Mouse (Mus musculus) liver, postnatal 0 days (tissue): Measurements from ENCODE around the gene Slc27a2. TPM values are rescaled to one million over a fixed set of nuclear protein-coding genes. Genes with fewer than 3 reads are reported as not detected.
"Not testable (repeated sequence)": the region's sequence is repeated elsewhere in the genome, so short reads cannot be mapped to it uniquely, and the experiment has no call there.

ENCODE experiments used
- ATAC-seq: fragments of 200-750 bp; cut with Nextera tagmentation; 2 replicates; pipeline ENCODE4 v1.8.0; 2017; ENCODE audit warnings: mild to moderate bottlenecking, moderate library complexity
- DNase-seq: peaks from one replicate; pipeline ENCODE4 v3.0.0-alpha.2; 2016
- H3K27ac ChIP-seq: fragments of 300-500 bp; sonication (generic); 2 replicates; pipeline ENCODE4 v1.5.1; 2014; ENCODE audit warnings: antibody characterized with exemption, moderate library complexity, mild to moderate bottlenecking, low read depth
- H3K27me3 ChIP-seq: fragments of 300-500 bp; sonication (generic); 2 replicates; pipeline ENCODE4 v1.6.1; 2014; ENCODE audit warnings: low read length, control low read depth, mixed read lengths; ENCODE audit not compliant: insufficient read depth
- H3K36me3 ChIP-seq: fragments of 300-500 bp; sonication (generic); replicated peaks from 2 replicates; pipeline ENCODE4 v1.6.1; 2014; ENCODE audit warnings: mild to moderate bottlenecking, control low read depth, low read length, moderate library complexity, mixed read lengths; ENCODE audit not compliant: insufficient read depth
- H3K4me1 ChIP-seq: fragments of 300-500 bp; sonication (generic); 2 replicates; pipeline ENCODE4 v1.6.1; 2014; ENCODE audit warnings: antibody characterized with exemption, mild to moderate bottlenecking, control low read depth; ENCODE audit not compliant: insufficient read depth
- H3K4me2 ChIP-seq: fragments of 300-500 bp; sonication (generic); 2 replicates; pipeline ENCODE4 v1.6.1; 2014; ENCODE audit warnings: low read depth, mild to moderate bottlenecking, low read length, moderate library complexity, mixed read lengths
- H3K4me3 ChIP-seq: fragments of 300-500 bp; sonication (generic); 2 replicates; pipeline ENCODE4 v1.5.1; 2014; ENCODE audit warnings: low read depth, low read length
- H3K9ac ChIP-seq: fragments of 300-500 bp; sonication (generic); replicated peaks from 2 replicates; pipeline ENCODE4 v1.6.1; 2014; ENCODE audit warnings: mild to moderate bottlenecking, moderate library complexity
- H3K9me3 ChIP-seq: fragments of 300-500 bp; sonication (generic); 2 replicates; pipeline ENCODE4 v1.6.1; 2016; ENCODE audit warnings: mild to moderate bottlenecking, control low read depth, low read length, mixed read lengths
- CTCF ChIP-seq: sonication (generic); IDR thresholded peaks from 2 replicates; pipeline ENCODE4 v1.5.1; 2016; ENCODE audit warnings: antibody characterized with exemption, low read depth
- EP300 ChIP-seq: IDR thresholded peaks from 2 replicates; pipeline ENCODE4 v1.6.1; 2016; ENCODE audit warnings: antibody characterized with exemption, low read depth, mild to moderate bottlenecking
- WGBS: fragments of 180-500 bp; shearing (Covaris S2); extraction: QIAGEN DNeasy Blood & Tissue Kit; methylation state at CpG from one replicate; pipeline ENCODE4 v1.1.7; 2014; ENCODE audit not compliant: insufficient replicate concordance; 5-methylcytosine and 5-hydroxymethylcytosine counted together
- polyA plus RNA-seq: library from polyadenylated mRNA; unstranded; fragments of >200 nt; fragmentation: Nextera tagmentation; extraction: Ambion mirVana; gene quantifications from 2 replicates; pipeline ENCODE4 v1.2.1, GENCODE M21; 2015

The Slc27a2 gene
- polyA plus RNA-seq, 1 experiment from 2014 or later, result 1,036 TPM

- Histone ChIP-seq H3K27ac (no peak overlapping the region; the same call in 1 of the 2 replicates), H3K9me3 (no peaks in the 10 kb centered on the region), H3K4me1 (peaks cover 15% of the 10 kb centered on the region), H3K27me3 (no peaks in the 10 kb centered on the region), H3K9ac (no peak overlapping the region), H3K4me3 (no peak overlapping the region), H3K36me3 (no peaks in the 10 kb centered on the region), H3K4me2 (no peak overlapping the region)
- DNase-seq, result no peak
- TF ChIP-seq EP300 (no peak), CTCF (no peak)
- WGBS, result 29% methylated on average over 4 of the region's 4 CpGs
- no peak for ATAC-seq
Measured at GRCm38 (mm10) chr2:126606688-126607062, 54.5 kb downstream of the Slc27a2 start.

- Histone ChIP-seq H3K9me3 (no peaks in the 10 kb centered on the region), H3K27ac (no peak overlapping the region), H3K36me3 (no peaks in the 10 kb centered on the region), H3K27me3 (no peaks in the 10 kb centered on the region), H3K4me3 (no peak overlapping the region), H3K9ac (no peak overlapping the region), H3K4me2 (peak overlapping the region; percentile 16; the same call in 1 of the 2 replicates), H3K4me1 (peaks cover 13% of the 10 kb centered on the region)
- TF ChIP-seq CTCF (no peak), EP300 (no peak)
- DNase-seq (no peak), ATAC-seq (no peak)
- WGBS, result 41% methylated on average over 10 of the region's 10 CpGs
Measured at GRCm38 (mm10) chr2:126607553-126608203, 55.5 kb downstream of the Slc27a2 start.

- H3K4me3 ChIP-seq, H3K9ac ChIP-seq, DNase-seq, H3K36me3 ChIP-seq, H3K9me3 ChIP-seq, H3K4me2 ChIP-seq, H3K27me3 ChIP-seq, ATAC-seq, H3K27ac ChIP-seq: not testable (repeated sequence)
- 45% methylated on average over 12 of the region's 12 CpGs for WGBS
- H3K4me1 ChIP-seq, result peaks cover 13% of the 10 kb centered on the region
Measured at GRCm38 (mm10) chr2:126609600-126609999, 57.4 kb downstream of the Slc27a2 start.

- Histone ChIP-seq H3K27me3 (no peaks in the 10 kb centered on the region), H3K4me1 (peaks cover 6% of the 10 kb centered on the region; the same call in 1 of the 2 replicates), H3K9me3 (no peaks in the 10 kb centered on the region), H3K4me3 (no peak overlapping the region), H3K4me2 (no peak overlapping the region), H3K36me3 (no peaks in the 10 kb centered on the region), H3K27ac (no peak overlapping the region), H3K9ac (no peak overlapping the region)
- WGBS, result 78% methylated on average over 3 of the region's 3 CpGs
- DNase-seq (no peak), ATAC-seq (no peak)
- TF ChIP-seq CTCF (no peak), EP300 (no peak)
Measured at GRCm38 (mm10) chr2:126615355-126615754, 63.1 kb downstream of the Slc27a2 start.

GRCm38 (mm10) chr2:126618470-126619179, 66.4 kb downstream of the Slc27a2 start:
- WGBS, result 28% methylated on average over 8 of the region's 8 CpGs
- peak overlapping the region; percentile 49; the same call in 1 of the 2 replicates for H3K27ac ChIP-seq
- TF ChIP-seq CTCF (no peak), EP300 (no peak)
- no peak for ATAC-seq
- no peak overlapping the region for H3K9ac ChIP-seq
- no peaks in the 10 kb centered on the region for H3K9me3 ChIP-seq
- no peak for DNase-seq
- H3K36me3 ChIP-seq, result no peaks in the 10 kb centered on the region
- peaks cover 6% of the 10 kb centered on the region; the same call in 1 of the 2 replicates for H3K4me1 ChIP-seq
- no peaks in the 10 kb centered on the region for H3K27me3 ChIP-seq
- peak overlapping the region; percentile 51 for H3K4me2 ChIP-seq
- peak overlapping the region; percentile 0; the same call in 1 of the 2 replicates for H3K4me3 ChIP-seq

- Histone ChIP-seq H3K4me2 (peak within 1 kb of the TSS; percentile 51), H3K4me1 (peaks cover 6% of the 10 kb centered on the region; the same call in 1 of the 2 replicates), H3K27me3 (no peaks in the 10 kb centered on the region), H3K36me3 (no peaks in the 10 kb centered on the region), H3K4me3 (peak within 1 kb of the TSS; percentile 0; the same call in 1 of the 2 replicates), H3K9me3 (no peaks in the 10 kb centered on the region), H3K27ac (peak within 1 kb of the TSS; percentile 49; the same call in 1 of the 2 replicates), H3K9ac (no peak within 1 kb of the TSS)
- ATAC-seq (no peak), DNase-seq (no peak)
- TF ChIP-seq CTCF (no peak), EP300 (no peak)
- WGBS, result 43% methylated on average over 14 of the region's 14 CpGs
Measured at GRCm38 (mm10) chr2:126619249-126619704, 67.1 kb downstream of the Slc27a2 start, which contains the start of gene Hdc. Hdc (minus strand) TSS chr2:126619299.
